Mouse (Mus musculus) MN1 (cell line): Measurements from ENCODE around the gene Itpr2.
"Not testable (repeated sequence)": the region's sequence is repeated elsewhere in the genome, so short reads cannot be mapped to it uniquely, and the experiment has no call there.

Experiments
- DNase-seq: peaks from one replicate; pipeline ENCODE4 v3.0.0-alpha.2; 2016; ENCODE audit warnings: low spot score

The Itpr2 gene

DNA sequence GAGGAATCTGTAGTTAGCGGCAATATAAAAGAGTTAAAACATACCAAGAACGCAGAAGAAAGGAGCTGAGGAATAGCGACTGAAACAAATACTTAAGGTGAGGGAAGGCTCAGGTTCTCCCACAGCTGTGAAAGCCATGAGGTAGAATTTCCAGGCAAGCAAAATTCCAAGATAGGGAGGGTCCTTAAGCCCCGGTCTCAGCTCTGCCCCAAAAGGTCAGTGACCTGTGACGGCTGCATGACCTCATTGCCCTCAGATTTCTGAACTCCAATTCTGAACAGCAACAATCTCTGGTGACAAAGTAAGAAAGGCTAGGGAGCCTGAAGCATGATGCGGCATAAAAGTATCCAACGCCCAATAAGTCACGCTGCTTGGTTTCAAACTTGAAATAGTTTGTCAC lies 33.7 kb downstream of the Itpr2 start:
- no peak for DNase-seq

DNA sequence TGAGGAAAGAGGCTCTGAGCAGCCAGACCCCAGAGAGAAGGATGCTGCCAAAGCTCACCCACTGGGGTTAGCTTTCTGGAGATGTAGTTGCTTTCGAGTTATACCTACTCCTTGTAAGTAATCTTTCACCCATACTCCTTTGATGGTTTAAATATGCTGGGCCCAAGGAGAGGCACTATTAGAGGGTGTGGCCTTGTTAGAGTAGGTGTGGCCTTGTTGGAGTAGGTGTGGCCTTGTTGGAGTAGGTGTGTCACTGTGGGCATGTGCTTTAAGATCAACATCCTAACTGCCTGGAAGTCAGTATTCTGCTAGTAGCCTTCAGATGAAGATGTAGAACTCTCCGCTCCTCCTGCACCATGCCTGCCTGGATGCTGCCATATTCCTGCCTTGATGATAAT lies 37.4 kb downstream of the Itpr2 start:
- DNase-seq = not testable (repeated sequence)

DNA sequence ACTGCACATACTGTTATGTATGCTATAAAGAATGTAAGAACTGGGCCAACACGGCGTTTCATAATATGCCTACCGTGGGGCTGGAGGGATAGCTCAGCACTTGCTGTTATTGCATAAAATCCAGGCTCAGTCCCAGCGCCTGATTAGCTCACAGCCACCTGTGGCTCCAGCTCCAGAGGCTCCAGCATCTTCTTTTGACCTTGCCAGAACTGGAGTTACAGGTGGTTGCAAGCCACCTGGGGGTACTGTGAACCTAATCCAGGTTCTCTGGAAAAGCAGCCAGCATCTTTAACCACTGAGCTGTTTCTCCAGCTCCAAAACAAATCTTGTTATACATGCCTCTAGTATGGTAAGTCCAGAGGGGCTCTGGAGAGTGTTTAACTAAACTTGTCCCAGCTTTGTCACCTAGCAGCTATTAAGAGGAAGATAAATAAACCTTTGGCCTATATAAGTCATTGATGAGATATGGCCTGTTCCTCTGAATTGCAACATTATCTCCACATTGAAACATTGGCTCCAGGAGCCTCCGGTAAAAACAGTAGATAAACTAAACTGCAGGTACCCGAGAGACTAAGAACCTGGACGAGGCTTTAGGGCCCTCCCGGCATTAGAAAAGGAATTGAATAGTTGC lies 37.9 kb downstream of the Itpr2 start:
- DNase-seq = no peak

DNA sequence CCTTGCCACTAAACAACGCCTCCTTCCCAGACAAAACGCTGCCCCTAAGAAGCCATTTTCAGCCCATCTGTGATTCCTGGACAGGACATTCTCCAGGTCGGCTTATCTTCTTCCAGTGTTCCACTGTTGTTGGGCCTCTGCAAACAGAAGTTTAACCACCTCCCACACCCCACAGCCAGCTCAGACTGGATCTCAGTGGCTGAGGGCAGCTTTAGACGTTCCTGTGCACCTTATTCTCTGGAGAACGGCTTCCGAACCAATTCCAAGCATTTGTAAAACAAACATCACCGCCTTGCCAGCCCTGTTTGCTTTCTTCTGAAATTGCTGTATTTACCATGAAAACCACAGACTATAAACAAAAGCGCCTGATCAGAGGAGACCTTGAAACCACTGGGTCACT lies 41.1 kb downstream of the Itpr2 start:
- DNase-seq = no peak

DNA sequence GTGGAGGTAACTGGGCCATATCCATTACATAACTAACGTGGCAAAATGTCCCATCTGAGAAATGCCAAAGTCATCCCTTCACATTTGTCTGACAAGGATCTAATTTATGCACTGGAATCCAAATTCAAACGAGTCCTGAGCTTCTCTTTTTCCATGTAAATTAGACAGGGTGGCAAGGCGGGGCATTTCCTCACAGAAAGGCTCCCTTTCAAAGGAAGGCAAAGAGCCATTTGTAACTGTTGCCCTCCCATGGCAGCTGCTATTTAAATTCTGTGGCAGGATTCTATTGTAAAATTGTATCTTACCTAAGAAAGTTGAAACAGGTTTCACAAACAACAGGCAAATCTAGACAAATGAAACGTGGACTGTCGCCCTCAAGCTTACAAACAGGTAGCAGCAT lies 43.6 kb downstream of the Itpr2 start:
- no peak for DNase-seq

DNA sequence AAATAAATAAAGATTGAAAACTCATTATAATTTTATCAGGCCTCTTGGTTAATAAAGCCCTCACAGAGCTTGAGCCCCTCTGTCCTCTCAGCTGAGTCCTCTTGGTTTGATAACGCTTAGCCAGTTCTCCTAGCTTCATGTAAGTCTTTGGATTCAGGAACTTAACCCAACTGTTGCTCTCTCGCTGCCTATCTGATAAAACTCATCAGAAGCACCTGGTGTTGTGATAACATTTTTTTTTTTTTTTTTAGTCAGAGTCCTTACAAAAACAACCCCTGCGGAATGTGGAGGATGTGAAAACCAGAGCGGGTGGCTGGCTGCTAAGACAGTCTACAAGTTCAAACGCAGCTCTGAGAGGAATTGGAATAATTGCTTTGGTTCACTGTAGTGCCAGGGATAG lies 45.3 kb downstream of the Itpr2 start:
- no peak for DNase-seq

DNA sequence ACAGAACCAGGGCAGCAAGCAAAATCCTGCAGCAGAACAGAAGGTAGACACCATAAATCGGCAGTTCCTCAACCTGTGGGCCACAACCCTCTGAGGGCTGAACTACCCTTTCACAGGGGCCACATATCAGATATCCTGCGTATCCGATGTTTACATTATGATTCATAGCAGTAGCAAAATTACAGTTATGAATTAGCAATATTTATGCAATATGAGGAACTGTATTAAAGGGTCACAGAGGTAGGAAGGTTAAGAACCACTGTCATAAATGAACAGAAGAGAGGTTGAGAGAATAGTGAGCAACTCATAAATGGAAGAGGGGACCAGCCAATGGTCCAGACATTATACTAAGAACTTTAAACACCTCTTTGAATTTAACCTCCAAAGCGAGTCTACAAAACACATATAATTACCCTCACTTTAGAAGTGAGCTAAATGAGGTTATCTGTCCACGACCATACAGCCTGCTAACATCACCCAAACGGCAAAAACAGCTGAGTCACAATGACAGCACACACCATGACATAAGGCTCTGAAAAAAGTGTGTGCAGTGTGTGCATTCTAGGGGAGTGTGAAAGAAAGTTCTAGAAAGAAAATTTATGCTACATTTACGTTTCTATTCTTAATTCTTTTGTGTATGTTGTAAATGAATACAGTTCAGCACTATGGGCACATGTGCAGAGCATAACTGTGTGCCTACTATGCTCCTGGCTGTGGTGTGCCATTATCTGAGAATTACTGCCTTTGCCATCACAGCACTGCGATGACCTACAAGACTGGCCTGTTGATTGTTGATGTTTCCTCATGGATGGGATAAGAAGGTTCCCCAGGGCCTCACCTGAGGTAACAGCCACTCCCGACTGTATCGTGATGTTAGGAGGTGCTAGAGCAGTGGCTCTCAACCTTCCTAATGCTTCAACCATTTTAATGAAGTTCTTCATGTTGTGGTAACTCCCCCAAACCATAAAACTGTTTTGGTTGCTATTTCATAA lies 47.2 kb downstream of the Itpr2 start:
- DNase-seq = no peak

DNA sequence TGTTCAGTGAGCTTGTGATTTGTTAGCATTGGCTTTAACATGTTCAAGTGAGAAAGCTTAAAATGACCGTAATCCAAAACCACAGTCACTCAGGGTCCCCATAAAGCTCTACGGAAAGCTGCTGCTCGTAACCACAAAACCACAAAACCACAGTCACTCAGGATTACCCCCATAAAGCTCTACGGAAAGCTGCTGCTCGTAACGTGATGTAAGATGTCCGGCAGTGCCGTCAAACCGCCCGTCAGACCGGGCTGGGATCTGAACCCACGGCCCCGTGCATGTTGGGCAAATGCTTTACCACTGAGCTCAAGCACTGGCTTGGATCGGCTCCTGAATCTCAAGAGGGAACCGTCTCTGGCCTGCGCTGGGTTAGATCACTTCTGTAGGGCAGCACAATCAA lies 49.5 kb downstream of the Itpr2 start:
- DNase-seq = no peak

DNA sequence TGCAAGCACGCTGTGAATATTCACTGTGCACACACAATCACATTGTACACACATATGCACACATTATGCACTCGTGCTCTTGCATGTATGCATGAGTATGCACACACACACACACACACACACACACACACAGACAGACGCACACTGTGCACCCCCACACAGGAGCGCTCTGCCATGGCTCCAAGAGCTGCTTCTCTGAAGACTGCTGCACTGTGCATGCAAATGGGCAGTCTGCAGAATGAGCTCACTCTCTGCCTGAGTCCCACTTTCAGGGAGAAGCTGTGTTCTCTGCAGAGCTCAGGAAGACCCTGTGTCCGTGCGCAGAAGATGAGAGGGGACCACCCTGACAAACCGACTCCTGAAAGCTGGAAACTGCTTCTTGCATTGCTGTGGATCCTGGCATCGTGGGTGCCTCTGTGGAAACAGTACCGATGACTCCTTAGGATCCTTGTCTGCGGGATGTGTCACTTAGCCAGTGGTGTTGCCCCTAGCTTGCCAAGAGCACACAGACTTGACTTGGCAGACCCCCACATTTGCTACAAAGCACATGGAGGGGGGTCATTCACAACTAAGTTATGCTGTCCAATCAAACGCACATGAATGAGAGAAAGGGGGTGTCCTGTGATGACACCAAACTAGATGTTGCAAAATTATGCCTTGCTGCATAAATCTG lies 55.9 kb downstream of the Itpr2 start:
- no peak for DNase-seq

DNA sequence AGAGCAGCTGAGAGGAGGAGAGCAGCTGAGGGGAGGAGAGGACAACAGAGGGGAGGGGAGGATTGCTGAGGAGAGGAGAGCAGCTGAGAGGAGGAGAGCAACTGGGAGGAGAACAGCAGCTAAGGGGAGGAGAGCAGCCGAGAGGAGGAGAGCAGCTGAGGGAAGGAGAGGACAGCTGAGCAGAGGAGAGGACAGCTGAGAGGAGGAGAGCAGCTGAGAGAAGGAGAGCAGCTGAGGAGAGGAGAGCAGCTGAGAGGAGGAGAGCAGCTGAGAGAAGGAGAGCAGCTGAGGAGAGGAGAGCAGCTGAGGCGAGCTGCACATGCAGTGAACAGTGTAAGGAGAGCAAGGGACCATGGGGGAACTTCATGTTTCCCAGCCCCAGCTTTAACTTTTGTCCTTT lies 62.2 kb downstream of the Itpr2 start:
- DNase-seq = no peak

DNA sequence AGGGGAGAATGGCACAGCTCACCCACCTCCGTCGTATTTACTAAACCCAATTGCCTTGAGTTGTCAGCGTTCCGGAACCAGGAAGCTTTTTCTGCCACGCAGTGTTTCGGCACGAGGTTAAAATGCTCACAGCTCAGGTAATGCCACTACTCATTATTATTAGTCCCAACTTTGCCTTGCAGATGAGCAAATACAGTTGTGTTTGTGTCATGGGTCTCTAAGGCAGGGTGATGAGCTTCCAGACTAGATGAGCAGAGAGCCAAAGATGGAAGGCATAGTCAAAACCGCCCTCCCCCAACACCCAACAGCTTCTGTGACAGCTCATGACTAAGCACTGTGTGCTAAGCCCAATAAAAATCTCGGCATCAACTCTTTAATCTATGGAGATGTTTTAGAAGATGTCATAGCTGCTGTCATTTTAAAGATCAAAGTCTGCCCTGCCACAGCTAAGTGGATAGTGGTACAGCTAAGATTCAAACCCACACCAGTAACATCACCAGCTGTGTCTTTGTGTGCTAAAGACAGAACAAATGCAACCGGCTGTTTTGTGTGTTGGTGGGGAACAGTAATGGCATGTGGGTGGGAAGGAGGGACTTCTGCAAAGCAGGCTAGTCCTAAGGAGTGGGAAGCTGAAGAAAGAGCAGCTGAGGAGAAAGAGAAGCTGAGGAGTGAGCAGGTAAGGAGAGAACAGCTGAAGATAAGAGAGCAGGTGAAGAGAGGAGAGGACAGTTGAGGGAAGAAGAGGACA lies 62.8 kb downstream of the Itpr2 start:
- DNase-seq = no peak

DNA sequence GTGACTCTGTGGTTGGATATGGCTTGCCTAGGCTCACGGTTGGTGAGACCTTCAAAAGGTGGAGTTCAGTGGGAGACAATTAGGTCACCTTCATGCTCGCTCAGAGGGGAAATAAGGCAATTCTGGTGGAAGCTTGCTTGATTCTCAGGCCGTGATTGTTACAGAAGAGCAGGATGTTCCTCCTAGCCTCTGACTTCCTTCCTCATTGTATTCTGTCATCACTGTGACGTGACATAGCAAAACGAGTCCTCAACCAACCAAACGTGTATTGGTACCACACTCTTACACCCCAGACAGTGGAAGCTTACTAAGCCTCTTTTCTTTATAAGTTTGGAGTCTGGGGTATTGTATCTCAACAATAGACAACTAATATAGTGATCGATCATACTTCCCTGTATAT lies 64.0 kb downstream of the Itpr2 start:
- DNase-seq = no peak

DNA sequence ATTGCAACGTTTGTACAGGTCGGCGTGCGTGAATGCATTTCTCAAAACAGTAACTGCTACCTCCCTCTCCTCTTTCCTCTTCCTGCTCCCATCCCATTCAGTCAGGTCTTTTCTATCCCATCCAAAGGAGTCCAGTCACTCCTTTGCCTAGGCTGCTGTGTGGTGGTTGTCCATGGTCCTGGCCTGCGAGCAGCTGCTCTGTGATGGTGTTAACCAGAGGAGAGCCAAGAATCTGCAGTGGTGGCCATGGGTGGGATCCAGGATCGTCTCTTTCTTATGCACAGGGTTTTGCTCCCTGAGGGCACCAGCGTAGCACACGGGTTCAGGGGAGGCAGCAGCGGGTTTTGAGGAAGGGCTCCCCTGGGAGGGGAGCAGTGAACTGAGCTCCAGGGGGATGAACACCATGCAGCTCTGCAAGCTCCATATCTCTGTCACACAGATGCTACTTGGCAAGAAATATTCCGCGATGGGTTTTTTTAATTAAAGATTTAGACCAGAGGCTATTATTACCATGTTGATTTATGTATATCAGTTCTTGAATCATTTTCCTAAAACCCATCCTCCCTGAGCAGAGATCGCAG lies 65.0 kb downstream of the Itpr2 start:
- no peak for DNase-seq

DNA sequence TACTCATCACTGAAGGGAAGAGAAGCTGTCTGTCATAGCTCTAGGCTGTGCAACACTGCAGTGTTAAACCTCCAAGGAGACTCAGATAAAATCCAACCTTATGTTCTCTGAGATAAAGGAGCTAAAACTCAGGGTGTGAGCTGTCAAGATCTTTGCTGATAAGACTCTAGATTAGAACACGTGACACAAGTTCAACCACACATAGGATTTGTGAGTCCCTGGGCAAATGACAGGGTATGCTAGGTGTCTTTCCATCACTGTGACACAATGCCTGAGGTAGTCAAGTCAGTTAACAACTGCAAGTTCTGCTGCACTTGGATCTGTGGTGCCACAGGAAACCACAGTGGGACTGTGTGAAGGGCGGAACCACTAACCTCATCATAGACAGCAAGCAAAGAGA lies 67.8 kb downstream of the Itpr2 start:
- DNase-seq = no peak

DNA sequence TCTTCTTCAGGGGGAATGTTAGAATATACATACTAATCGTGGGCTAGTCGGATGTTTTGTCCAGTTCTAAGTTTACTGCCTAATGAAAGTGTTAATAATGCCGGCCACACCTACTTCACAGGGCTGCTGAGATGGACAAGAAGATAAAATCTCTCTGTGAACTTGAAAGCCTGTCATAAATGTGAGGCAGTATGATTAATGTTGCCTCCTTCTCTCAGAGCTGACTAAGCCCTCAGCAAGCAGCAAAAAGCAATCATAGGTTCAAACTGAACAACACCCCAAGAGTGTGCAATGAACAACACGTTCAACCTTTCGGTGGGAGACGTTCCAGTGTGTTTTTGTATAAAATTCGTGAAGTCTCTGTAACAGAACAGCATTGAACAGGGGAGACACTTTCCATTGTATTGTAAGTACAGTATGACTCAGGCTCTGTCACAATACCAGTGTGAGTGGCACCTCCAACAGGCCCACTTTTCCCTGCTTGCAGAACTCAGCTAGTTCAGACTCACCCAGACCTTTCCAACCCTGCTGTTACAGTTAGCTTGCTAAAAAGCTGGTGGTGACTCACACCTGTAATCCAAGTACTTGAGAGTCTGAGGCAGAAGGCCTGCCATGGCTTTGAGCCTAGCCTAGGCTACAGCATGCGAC lies 69.7 kb downstream of the Itpr2 start:
- no peak for DNase-seq

DNA sequence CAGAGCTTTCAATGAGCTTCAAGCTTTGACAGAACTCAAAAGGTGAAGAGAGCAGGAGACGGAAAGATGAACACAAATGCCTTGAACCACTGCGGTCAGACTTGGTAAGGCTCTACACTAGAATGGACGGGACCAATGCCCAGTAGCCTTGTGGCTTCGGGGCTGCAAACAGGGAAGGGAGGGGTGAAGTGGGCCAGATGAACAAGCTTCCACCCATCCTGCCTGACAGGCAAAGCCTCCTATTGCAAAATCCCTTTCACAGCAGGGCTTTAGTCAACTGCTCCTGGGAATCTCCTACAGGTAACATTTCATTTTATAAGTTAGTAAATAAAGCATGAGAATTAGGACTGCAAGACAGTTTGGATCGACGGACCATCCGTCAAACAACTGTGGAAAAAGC lies 70.2 kb downstream of the Itpr2 start:
- DNase-seq = no peak

DNA sequence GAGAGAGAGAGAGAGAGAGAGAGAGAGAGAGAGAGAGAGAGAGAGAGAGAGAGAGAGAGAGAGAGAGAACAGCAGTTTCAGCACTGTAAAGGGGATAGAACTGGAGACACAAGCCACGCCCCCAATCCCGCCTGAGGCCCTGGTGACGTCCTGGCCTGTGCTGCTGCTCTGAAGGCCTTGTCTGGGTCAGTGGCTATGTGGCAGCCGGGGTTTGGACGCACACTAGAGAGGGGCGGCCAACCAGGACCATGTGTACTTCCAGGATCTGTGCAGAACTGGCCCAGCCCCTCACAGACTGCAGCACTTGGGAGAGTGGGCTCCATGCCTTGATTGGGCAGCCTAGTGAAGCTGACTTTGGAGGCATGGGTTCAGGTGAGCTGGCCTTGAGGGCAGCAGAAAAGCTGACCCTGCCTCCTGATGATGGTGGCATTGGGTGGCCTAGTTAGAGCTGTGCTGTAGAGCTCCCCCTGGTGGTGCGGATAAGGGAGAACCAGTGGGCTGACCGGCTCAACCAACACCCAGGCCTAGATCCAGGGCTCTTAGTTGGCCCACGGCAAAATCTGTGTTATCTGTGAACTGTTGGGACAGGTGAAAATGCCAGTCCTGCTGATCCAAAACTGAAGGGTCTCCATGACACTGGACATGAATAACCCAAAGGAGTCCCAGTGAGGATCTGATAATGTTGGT lies 72.2 kb downstream of the Itpr2 start:
- DNase-seq = peak; percentile 18

DNA sequence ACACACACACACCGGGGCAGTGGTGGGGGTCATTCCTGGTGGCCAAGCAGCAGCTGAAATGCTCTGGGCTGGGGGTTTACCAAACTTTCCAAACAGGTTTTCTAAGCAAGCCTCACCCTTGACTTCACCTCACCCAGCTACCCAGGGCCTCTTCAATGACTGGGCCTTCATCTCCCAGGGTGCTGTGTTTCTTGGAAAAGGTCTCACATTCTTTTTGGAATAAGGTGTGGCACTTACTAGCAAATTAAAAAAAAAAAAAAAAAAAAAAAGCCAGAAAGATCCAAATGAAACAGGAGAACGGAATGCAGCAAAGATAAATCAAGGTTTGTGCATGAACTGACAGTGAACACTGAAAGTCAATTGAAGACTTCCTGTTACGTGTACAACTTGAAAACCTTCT lies 77.2 kb downstream of the Itpr2 start:
- no peak for DNase-seq

DNA sequence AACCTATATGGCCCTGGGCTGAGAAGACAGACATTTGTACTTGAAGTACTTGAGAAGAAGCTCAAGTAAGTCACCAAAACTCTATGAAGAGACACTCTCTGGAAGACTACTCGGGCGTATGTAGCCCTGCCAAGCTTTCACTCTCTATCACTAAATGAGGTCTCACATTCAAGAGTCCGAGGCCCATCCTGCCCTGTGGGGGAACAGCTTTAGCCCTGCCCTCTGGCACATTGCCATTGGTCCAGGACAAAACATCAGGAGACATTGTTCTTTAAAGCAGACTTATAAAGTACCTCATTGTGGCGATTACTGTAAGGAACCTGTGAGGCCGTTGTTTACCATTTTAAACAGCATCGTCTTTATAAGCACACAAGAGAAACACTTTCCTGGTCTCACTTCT lies 77.7 kb downstream of the Itpr2 start:
- DNase-seq = no peak

DNA sequence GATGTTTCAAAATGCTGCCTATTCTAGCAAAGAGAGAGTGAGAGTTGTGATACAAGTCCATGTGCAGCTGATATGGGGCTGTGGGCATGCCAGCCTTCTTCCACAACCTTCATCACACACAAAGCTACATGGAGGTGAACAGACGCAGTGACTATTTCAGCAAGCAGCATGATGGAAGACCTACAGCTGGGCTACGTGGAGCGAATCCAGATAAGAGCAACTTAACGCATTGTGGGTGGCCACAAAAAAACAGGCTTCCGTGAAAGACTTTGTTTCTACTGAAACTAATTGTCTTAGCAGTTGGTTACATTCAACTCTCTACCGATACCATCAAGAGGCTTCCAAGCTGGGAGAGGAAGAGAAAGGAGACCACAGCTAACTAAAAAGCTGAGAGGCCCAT lies 81.3 kb downstream of the Itpr2 start:
- DNase-seq = no peak

DNA sequence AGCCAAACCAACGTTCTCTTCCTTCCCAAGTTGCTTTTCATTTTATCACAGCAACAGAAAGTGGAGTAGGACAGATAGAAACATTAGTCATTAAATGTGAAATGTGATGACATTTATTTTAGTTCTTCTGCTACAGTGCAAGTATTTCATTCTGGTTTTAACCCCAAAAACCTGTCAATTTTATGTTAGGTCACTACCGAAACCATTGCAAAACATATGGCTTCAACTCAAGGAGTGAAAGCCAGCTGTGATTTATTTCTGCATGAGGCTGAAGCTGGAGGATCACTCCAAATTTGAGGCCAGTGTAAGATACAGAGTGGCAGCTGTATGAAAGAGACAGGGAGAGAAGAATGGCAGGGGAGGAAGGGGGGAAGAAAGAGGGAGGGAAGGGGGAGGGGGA lies 85.6 kb downstream of the Itpr2 start:
- DNase-seq = no peak
